21 mouse cellular contexts compared by ENCODE assay signal in genomic region chr15:79996781-79997180, GRCm38 (mm10).
"Had no signal": no experiment of that assay in that cellular context is flagged by ENCODE, and none has a peak within 500 bp of the region (broad histone marks: within the 10 kb centered on the region; RNA-seq: fewer than 3 reads in every experiment).

No protein-coding gene starts in this region.

- H3K27ac ChIP-seq: intestine, embryonic 15.5 days; limb, embryonic 10.5 days; limb, embryonic 13.5 days; liver, embryonic 12.5 days; liver, embryonic 15.5 days; lung, embryonic 15.5 days; midbrain, embryonic 10.5 days; midbrain, embryonic 13.5 days; neural tube, embryonic 13.5 days had no signal

- ATAC-seq: intestine, embryonic 15.5 days; liver, embryonic 12.5 days; midbrain, embryonic 13.5 days; midbrain, embryonic 16.5 days had no signal

- H3K4me3 ChIP-seq: intestine, embryonic 15.5 days; limb, embryonic 10.5 days; limb, embryonic 13.5 days; liver, embryonic 12.5 days; liver, embryonic 15.5 days; lung, embryonic 15.5 days; megakaryocyte, embryonic 14.5 days; midbrain, embryonic 10.5 days; midbrain, embryonic 13.5 days; myocyte; neural tube, embryonic 13.5 days had no signal

- DNase-seq: layer of hippocampus, adult 9-11 months; liver; lung, adult 18-20 months; lung, postnatal 10 days; lung, postnatal 36 days; retina, postnatal 1 day; right cerebral cortex, postnatal 25 days; thymus, adult 18-20 months; thymus, postnatal 36 days had no signal

- H3K4me1 ChIP-seq: intestine, embryonic 15.5 days; limb, embryonic 10.5 days; limb, embryonic 13.5 days; liver, embryonic 15.5 days; lung, embryonic 15.5 days; midbrain, embryonic 13.5 days; neural tube, embryonic 13.5 days had no signal

- H3K9ac ChIP-seq: intestine, embryonic 15.5 days; limb, embryonic 13.5 days; liver, embryonic 12.5 days; liver, embryonic 15.5 days; lung, embryonic 15.5 days; midbrain, embryonic 13.5 days; neural tube, embryonic 13.5 days had no signal

- H3K36me3 ChIP-seq: limb, embryonic 10.5 days; limb, embryonic 13.5 days; liver, embryonic 12.5 days; liver, embryonic 15.5 days; lung, embryonic 15.5 days; midbrain, embryonic 10.5 days; midbrain, embryonic 13.5 days; neural tube, embryonic 13.5 days had no signal

- H3K27me3 ChIP-seq: intestine, embryonic 15.5 days; limb, embryonic 13.5 days; liver, embryonic 12.5 days; liver, embryonic 15.5 days; lung, embryonic 15.5 days; megakaryocyte, embryonic 14.5 days; midbrain, embryonic 13.5 days; neural tube, embryonic 13.5 days had no signal

- H3K9me3 ChIP-seq: intestine, embryonic 15.5 days; limb, embryonic 10.5 days; limb, embryonic 13.5 days; liver, embryonic 12.5 days; liver, embryonic 15.5 days; lung, embryonic 15.5 days; megakaryocyte, embryonic 14.5 days; midbrain, embryonic 10.5 days; midbrain, embryonic 13.5 days; neural tube, embryonic 13.5 days had no signal

- H3K4me2 ChIP-seq: intestine, embryonic 15.5 days; limb, embryonic 13.5 days; liver, embryonic 12.5 days; liver, embryonic 15.5 days; lung, embryonic 15.5 days; midbrain, embryonic 13.5 days; neural tube, embryonic 13.5 days had no signal
